Mouse (Mus musculus) heart, postnatal 36 days (tissue): ENCODE results near the gene Gm45062. TPM values are rescaled to one million over a fixed set of nuclear protein-coding genes. Genes with fewer than 3 reads are reported as not detected.

Source experiments
- DNase-seq, 2 experiments: peaks; one replicate each; pipeline ENCODE4 v3.0.0; 2021 to 2022
- intact Hi-C: fragments of 180-260 bp; cut with DNase I; formaldehyde crosslinking; loops from one replicate; pipeline ENCODE4 v1.15.1; 2025
- total RNA-seq, 2 experiments: library from RNA; stranded (reverse); gene quantifications; 2 replicates each; pipeline ENCODE4 v1.2.3; 2021

The Gm45062 gene
- not detected for total RNA-seq

DNA sequence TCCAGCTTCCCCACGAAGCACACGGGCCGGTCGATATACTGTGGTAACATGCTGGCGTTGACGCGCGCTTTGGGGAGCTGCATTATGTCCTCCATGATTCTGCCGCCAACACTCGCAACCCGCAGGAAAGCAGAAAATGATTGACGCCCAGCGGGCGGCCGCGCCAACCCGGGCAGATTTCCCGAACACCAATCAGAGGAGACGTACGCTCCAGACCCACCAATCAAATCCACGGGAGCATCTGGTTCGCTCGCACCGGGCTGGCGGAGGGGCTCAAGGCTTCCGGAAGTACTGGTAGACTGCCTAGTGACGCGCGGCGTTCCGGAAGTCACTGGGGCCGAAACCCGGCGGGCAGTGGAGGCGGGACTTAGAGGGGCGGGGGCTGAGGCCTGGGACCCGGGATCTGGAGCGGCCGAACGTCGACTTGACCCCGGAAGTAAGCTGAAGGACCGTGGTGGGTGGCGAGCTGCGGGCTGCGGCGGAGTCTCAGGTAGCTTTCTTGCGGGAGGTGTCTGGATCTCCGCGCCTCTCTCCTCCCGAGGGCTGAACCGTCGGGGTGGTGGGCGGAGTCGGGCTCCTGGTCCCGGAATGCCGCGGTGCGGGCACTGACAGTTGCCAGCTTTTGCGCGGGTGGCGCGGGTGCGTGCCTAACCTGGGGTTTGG lies at the start of gene Gm45062, which contains the start of the genes Rpa3 and Umad1:
TSS of gene Gm45062 (plus strand) at position 447 of the 663 bp plus-strand sequence.
TSS of gene Rpa3 (minus strand) at position 170 of the 663 bp plus-strand sequence.
TSS of gene Umad1 (plus strand) at position 285 of the 663 bp plus-strand sequence.
- intact Hi-C loops, result loop anchor here (2.0 to 10.0 kb wide), 3 partner anchors 50 to 414 kb away; partner anchors contain the start of genes C1galt1 and Mios
- DNase-seq, result peak; percentile 94 to 95

DNA sequence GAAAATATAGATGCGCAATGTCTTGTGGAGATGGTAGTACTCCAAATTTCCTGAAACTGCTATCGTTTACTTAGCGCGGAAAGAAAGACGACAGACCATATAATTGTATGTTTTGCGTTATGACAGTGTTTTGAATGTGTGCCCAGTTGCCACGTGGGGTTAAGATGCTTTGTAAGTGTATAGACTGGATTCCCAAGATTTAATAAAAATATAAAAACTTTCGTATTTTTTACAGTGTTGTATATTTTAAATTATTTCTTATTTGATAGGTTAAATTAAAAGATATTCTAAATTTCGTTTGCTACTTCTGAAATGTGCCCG lies 49.4 kb upstream of the Gm45062 start:
- intact Hi-C loops, result loop anchor here (2.0 to 5.0 kb wide), 3 partner anchors 49 to 297 kb away; partner anchors contain the start of genes Glcci1, Gm45062, Rpa3 and Umad1
- no peak for DNase-seq

DNA sequence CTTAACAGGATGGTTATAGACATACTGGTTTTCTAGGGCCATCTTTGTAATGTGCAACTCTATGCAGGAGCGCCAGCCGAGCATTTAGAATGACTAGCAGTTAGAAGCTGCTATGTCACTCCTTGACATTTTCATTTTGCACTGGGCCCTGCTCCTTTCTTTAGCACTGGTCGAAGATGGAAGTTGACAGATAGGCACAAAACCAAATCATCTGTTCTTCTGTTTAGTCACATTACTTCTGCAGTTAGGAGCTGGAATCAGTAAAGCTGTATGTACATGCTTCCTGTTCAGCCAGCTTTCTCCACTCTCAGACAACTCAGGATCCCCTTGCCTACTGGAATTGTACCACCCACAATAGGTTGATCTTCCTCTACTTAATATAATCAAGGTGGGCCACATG lies 48.6 kb upstream of the Gm45062 start:
- DNase-seq, result no peak
- intact Hi-C loops, result loop anchor here (5.0 kb wide), 1 partner anchor 142 kb away; no protein-coding TSS in a partner anchor

DNA sequence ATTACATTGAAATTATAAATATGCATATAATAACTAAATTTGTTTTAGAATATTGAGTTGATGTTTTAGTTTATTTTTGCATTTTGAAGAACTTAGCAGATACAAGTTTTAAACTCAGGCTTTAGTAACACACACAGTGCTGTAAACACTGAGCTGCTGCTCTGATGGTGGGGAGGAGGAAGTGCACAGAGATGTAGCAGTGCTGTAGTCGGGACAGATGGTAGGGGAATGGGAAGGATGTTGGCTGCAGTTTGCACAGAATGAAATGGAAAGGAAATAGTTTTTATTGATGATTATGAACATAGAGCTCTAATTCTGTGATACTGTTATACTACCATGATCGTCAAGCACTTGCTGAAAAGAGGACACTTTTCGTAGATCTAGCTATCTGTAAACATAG lies 32.2 kb upstream of the Gm45062 start:
- intact Hi-C loops, result no loop called here
- DNase-seq, result no peak

DNA sequence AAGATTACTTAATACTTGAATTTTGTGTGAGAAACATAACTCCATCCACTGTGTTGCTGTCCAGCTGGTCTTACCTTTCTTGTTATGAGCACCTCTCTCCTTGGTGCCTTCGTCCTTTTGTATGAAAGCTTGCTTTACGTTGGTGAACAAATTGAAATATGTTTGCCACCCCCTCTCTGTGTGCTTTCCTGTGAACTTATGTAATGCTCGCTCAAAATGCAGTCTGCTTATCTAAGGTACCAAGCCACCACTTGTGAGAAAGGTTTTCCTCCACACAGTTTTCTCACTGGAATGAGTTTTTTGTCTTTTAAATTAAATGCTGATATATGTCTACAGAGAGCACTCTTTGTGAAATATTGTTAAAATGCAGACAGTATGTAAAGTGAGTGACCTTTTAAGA lies 30.7 kb upstream of the Gm45062 start:
- intact Hi-C loops, result no loop called here
- DNase-seq, result no peak

DNA sequence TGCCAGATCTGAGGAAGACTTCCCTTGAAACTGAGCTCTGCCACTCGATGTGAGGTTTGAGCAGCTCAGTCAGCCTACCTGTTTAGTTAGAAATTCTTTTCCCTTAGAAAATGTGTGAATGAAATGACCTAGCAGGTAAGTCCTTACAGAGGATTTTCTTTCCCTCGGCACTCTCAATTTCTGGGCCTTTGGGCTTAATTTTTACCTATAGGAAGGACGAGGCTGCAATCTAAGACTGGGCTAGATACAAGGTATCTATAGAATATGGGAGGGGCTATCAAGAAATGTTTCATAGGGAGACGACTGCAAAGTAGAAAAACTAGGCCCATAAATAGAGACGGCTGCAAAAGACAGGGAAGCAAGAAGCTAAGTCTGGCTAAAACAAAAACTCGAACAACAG lies 934 bp upstream of the Gm45062 start:
- DNase-seq, result no peak
- intact Hi-C loops, result loop anchor here (2.0 to 10.0 kb wide), 3 partner anchors 50 to 414 kb away; partner anchors contain the start of genes C1galt1 and Mios

DNA sequence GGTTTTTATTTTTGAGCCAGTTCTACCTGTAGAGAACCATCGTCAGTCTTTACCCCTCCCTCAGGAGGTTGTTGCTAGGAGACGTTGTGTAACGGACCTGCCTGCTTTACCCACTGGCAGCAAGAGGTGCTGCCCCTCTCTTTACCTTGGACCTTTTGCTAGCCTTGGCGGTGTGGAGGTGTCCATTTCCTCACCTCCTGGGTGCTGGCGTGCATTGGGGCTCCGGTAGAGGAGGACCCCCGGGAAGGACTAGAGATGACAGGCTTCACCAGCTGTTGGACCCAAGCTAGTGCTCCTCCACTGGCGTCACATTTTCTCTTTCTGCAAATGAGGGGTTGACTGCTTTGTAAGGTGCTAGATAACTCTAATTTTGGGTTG lies 406 bp downstream of the Gm45062 start:
- intact Hi-C loops, result loop anchor here (2.0 to 10.0 kb wide), 3 partner anchors 51 to 415 kb away; partner anchors contain the start of genes C1galt1 and Mios
- no peak for DNase-seq

DNA sequence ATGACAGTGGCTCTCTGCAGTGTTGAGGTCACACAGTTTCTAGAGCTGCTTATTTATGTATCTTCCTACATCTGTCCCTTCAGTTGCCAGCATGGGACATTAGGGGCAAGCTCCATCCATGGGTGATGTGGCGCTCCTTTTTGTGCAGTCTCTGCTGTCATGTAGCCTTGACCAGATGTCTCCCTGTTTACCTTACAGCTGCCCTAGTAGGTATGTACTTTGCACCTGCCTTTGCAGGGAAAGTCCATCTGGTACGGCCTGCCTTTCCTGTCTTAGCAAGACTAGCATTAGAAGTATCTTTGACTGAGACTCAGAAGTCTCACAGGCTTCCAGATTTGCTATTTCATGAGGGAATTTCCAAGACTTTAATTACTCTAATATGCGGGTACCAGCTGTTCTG lies 11.8 kb downstream of the Gm45062 start:
- DNase-seq, result no peak
- intact Hi-C loops, result loop anchor here (5.0 kb wide), 1 partner anchor 236 kb away; the partner anchor contains the start of gene Glcci1

DNA sequence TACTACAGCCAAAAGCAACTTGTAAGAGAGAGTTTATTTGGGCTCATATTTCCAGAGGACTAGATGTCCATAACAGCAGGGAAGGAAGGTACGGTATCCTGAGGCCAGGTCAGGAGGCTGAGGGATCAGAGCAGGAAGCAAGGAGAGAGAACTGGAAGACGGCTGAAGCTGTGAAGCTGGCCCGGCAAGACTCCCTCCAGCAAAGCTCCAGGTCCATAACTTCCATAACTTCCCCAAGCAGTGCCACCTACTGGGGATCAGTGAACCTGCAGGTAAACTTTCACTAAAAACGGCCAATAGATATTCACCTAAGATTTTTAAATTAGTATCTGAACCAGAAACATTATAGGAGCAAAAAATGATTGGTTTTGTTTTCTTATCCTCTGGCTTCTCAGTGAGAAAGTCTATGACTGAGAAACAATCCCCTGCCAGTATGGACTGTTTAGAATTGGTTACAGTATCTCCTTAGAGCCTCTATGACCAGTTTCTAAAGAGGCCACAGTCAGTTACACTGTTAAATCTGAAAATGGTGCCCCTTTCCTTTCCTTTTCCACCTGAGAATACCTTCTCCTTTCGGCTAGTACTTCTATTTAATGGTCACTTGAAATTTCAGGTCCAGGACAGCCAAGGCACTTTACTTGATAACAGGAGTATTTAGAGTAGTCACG lies 15.3 kb downstream of the Gm45062 start:
- peak; percentile 28 to 64 for DNase-seq
- intact Hi-C loops, result loop anchor here (1.0 to 5.0 kb wide), 4 partner anchors 208 to 558 kb away; partner anchors contain the start of gene Glcci1

DNA sequence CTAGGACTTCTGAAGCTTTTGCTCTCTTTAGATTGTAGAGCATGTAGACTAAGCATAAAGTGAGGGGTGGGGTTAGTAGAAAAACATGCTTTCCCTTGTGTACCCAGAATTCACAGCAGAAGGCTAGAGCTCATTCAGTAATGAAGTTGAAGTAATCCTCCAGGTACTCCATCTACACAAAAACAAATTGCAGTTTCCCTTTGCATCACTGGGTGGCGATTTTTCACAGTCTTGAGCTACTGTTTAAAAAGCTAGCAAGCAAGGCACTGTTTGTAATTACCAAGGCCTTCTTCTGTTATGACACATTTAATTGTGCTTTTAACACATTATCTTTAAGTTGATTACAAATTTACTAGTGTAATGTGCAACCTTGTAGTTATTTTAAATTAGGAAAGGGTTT lies 15.8 kb downstream of the Gm45062 start:
- intact Hi-C loops, result loop anchor here (5.0 kb wide), 2 partner anchors 417 to 557 kb away; no protein-coding TSS in a partner anchor
- peak; percentile 61 to 62 for DNase-seq

DNA sequence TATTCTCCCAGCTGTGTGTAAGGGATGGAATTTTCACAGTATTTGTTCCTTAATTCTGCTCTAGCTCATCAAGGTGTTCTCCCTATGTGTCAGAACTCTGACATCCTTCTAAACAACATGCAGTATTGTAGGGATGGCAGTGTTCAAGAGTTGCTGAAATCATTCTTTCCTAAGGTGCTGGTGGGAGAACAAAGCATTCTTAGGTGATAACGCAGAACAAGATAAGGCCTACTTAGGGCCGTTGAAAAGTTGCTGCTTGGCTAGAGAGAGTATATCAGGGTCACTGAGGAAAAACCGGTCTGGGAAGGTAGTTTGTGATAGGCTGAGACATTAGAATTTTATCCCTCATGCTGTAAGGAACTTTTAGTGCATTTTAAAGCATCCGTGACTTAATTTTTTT lies 17.2 kb downstream of the Gm45062 start:
- intact Hi-C loops, result loop anchor here (2.0 to 5.0 kb wide), 3 partner anchors 416 to 556 kb away; no protein-coding TSS in a partner anchor

DNA sequence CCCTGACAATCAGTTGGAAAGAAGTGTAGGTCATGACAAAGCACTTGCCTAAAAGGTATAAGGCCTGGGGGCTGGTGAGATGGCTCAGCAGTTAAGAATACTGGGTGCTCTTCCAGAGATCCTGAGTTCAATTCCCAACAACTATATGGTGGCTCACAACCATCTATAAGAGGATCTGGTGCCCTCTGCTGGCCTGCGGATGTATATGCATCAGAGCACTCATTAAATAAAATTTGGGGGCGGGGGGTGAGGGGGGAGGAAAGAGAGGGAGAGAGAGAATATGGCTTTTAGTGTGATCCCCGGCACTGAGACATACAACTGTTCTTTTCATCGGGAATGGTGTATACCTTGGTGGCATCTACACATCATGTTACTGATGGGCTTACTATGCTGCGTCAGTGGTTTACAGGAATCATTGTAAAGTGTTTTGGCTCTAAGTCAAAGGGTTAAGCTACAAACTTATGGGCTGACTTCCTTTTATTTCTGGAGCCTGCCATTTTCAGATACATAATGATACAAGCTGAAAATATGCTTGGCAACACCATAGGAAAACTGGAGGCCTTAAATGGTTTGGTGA lies 19.3 kb downstream of the Gm45062 start:
- peak in 1 of 2 experiments; percentile 8 for DNase-seq
- intact Hi-C loops, result loop anchor here (5.0 kb wide), 2 partner anchors 414 to 554 kb away; no protein-coding TSS in a partner anchor

More for the DNA sequence above, 17.2 kb downstream of the Gm45062 start:
- DNase-seq, result no peak

DNA sequence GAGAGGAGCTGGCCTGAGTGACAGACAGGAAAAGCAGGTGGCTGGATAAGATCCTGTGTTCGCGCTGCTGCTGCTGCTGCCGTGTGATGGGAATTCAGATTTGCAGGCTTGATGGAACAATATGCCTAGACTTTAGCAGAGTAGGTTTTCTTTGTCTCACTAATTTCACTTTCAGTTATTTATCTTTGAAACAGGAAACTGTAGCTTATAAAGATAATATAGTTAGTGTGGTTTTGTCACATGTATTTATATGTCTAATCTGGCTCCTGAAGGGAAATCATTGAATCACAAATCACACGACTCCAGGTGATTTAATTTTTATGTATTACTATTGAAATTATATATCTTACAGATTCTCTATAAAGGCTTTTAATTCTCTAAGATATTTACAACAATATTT lies 24.0 kb downstream of the Gm45062 start:
- no peak for DNase-seq
- intact Hi-C loops, result no loop called here

DNA sequence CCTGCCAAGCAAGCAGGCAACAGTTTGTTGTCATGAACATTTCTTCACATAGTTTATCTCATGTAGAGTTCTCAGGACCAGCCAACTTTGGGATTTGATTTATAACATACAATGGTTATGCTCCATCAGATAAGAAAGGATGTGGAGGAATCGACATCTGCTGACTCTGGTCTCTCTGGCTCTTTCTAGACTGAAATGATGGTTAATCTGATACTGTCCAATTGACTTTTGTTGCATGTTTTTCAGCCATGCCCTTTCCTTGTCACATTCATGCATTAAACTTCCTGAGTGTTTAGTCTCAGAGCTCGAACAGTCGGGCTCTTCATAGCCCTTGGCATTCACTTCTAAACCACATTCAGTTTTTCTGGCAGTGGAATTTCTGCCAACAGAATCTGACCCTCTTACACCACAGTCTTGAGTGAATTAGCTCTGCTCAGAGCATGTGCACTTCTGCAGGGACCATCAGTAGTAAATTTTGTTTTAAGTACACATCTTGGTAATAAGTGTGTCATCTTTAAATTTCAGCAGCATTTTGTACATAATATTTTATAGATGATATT lies 26.2 kb downstream of the Gm45062 start:
- DNase-seq, result no peak
- intact Hi-C loops, result no loop called here

DNA sequence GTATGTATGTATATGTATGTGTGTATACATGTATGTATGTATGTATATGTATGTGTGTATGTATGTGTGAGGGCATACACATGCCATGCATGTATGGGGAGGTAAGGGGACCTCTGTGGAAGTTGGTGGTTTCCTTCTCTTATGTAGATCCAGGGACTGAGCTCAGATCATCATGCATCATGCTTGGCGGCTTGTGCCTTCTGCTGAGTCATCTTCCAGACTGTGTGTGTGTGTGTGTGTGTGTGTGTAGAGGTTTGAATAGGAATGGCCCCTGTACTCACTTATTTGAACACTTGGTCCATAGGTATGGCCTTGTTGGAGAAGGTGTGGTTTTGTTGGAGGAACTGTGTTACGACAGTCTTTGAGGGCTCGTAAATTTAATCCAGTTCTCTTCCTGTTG lies 26.9 kb downstream of the Gm45062 start:
- DNase-seq, result no peak
- intact Hi-C loops, result no loop called here

DNA sequence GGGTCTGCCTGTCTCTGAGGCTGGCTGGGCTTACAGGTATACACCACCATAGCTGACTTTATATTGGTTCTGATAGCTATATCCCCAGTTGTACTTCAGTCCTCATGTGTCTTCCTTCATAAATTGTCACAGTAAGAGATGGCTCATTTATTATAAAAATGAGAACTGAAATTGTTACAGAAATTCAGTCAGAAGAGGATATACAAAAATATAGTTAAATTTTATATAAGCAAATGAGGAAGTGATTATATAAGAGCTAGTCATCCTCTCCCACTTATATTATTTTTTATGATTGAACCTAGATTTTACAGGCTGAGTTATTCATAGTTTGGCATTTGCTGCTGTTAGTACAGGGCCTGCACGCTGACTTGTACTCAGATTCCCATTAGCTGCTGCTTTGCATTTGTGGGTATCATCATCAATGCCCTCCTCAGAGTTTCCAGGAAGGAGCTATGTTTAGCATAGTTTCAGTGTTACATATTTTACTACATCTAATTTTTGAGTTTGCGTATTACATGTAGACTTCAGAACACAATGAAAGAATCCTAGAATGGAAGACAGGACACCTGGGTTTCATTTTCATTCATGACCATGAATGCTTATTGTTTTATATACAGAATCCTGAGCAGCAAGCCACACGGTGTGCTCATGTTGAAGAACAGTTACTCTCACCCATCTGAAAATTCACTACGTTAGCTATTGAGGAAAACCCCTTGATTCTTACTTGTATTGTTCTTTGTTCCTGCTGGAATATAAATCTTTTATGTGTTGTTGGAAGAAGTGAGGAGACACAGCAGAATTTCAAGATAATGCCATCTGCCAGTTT lies 29.7 kb downstream of the Gm45062 start:
- intact Hi-C loops, result no loop called here

DNA sequence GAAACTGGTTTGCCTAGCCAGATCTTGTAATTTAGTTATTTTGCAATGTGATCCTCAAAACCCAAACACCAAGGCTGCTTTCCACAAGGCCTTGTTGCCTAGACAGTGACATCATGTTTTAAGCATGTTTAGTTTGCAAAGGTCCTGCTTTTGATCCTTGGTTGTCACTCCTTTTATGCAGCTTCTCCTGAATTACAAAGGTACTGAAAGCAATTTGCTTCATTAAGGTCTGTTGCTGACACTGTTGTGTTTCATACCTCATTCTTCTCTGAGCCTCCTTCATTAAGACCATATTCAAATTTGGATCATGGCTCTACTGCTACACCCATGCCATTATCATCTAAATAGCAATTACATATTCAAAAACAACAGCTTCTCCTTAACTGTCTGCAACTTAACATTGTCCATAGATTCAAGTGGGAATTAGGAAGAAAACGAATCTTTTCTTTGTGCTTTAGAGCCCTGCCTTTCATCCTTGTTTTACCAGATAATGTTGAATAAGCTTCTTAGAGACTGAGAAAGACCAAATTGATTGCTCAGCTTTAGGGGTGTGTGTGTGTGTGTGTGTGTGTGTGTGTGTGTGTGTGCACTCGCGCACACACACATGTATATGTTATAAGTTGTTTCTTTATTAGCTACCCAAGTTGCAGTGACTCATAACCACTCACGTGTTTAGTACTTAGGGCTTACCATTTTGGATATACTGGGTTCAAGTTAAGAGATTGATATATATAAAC lies 35.0 kb downstream of the Gm45062 start:
- DNase-seq, result no peak
- intact Hi-C loops, result no loop called here

More for the DNA sequence above, 29.7 kb downstream of the Gm45062 start:
- no peak for DNase-seq

DNA sequence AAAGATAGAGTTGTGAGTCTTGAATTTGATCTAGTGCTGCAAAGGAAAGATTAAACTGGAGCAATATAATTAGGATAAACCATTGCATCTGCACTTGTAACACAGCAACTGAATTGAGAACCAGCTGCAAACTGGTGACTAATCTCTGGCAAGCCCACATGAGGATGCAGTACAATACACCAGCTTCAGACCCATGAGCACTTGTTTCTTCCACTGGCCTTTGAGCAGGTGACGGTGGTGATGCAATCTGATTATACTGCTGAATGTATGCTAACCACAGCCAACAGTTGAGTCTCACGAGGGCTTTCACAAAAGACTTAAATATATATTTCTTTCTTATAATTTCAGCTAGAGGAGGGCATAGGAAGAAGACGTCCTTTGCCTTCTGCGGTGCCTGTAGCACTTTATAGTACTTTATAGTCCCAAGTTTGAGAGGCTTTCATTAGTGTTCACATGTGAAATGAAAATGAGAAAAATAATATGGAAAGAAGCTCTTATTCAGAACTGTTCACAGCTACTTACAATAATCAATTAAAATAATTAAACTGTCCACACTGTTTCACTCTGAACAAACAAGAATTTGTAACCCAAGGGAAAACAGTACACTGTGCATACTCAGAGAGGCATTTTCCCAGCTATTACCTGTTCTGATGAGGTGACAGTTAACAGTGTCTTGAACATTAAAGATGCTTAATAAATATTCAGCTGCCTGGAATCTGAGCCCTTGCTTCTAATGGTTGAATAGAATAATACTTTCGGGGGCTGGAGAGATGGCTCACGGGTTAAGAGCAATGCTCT lies 40.0 kb downstream of the Gm45062 start:
- intact Hi-C loops, result no loop called here

More for the DNA sequence above, 40.0 kb downstream of the Gm45062 start:
- no peak for DNase-seq
